In genomic region chr4:21786268-21786667, GRCm38 (mm10) we compare ENCODE assay signal across 29 mouse cellular contexts.
"Had no signal": no experiment of that assay in that cellular context is flagged by ENCODE, and none has a peak within 500 bp of the region (broad histone marks: within the 10 kb centered on the region; RNA-seq: fewer than 3 reads in every experiment).

No protein-coding gene starts in this region.

- DNase-seq: left cerebral cortex, postnatal 4 days; liver; liver, embryonic 13.5 days; liver, postnatal 0 days; lung, adult 2 months; lung, embryonic 14.5 days; lung, postnatal 10 days; lung, postnatal 14 days; lung, postnatal 36 days; lung, postnatal 4 days; midbrain, embryonic 14.5 days had no signal

- H3K27me3 ChIP-seq: limb, embryonic 12.5 days; limb, embryonic 13.5 days; limb, embryonic 15.5 days; liver, embryonic 12.5 days; liver, embryonic 13.5 days; liver, embryonic 15.5 days; lung, embryonic 15.5 days; megakaryocyte, embryonic 14.5 days; midbrain, embryonic 12.5 days; midbrain, embryonic 13.5 days; midbrain, embryonic 15.5 days; neural tube, embryonic 12.5 days had no signal

- H3K4me2 ChIP-seq: limb, embryonic 12.5 days; limb, embryonic 13.5 days; limb, embryonic 15.5 days; liver, embryonic 11.5 days; liver, embryonic 12.5 days; liver, embryonic 13.5 days; liver, embryonic 15.5 days; lung, embryonic 14.5 days; lung, embryonic 15.5 days; midbrain, embryonic 11.5 days; midbrain, embryonic 12.5 days; midbrain, embryonic 13.5 days; midbrain, embryonic 15.5 days; neural tube, embryonic 12.5 days had no signal

- H3K27ac ChIP-seq: limb, embryonic 10.5 days; limb, embryonic 12.5 days; limb, embryonic 13.5 days; limb, embryonic 15.5 days; liver, embryonic 12.5 days; liver, embryonic 13.5 days; liver, embryonic 14.5 days; liver, embryonic 15.5 days; lung, embryonic 15.5 days; macrophage; midbrain, embryonic 10.5 days; midbrain, embryonic 12.5 days; midbrain, embryonic 13.5 days; midbrain, embryonic 15.5 days; neural tube, embryonic 12.5 days had no signal

- H3K4me1 ChIP-seq: limb, embryonic 10.5 days; limb, embryonic 12.5 days; limb, embryonic 13.5 days; limb, embryonic 15.5 days; lung, embryonic 15.5 days; megakaryocyte, embryonic 14.5 days; midbrain, embryonic 10.5 days; midbrain, embryonic 12.5 days; midbrain, embryonic 13.5 days; midbrain, embryonic 15.5 days; neural tube, embryonic 12.5 days had no signal

- H3K9me3 ChIP-seq: limb, embryonic 10.5 days; limb, embryonic 12.5 days; limb, embryonic 13.5 days; limb, embryonic 15.5 days; liver, embryonic 12.5 days; liver, embryonic 13.5 days; liver, embryonic 15.5 days; lung, embryonic 15.5 days; midbrain, embryonic 10.5 days; midbrain, embryonic 12.5 days; midbrain, embryonic 13.5 days; midbrain, embryonic 15.5 days; neural tube, embryonic 12.5 days had no signal

- H3K4me3 ChIP-seq: limb, embryonic 10.5 days; limb, embryonic 12.5 days; limb, embryonic 13.5 days; limb, embryonic 15.5 days; liver, embryonic 12.5 days; liver, embryonic 13.5 days; liver, embryonic 15.5 days; lung, embryonic 15.5 days; megakaryocyte, embryonic 14.5 days; midbrain, embryonic 10.5 days; midbrain, embryonic 12.5 days; midbrain, embryonic 13.5 days; midbrain, embryonic 15.5 days; myocyte; neural tube, embryonic 12.5 days had no signal

- H3K9ac ChIP-seq: limb, embryonic 12.5 days; limb, embryonic 13.5 days; limb, embryonic 15.5 days; liver, embryonic 12.5 days; liver, embryonic 13.5 days; liver, embryonic 14.5 days; liver, embryonic 15.5 days; liver, postnatal 0 days; lung, embryonic 14.5 days; lung, embryonic 15.5 days; midbrain, embryonic 12.5 days; midbrain, embryonic 13.5 days; midbrain, embryonic 15.5 days; neural tube, embryonic 12.5 days had no signal
